Mouse (Mus musculus): ENCODE data around the gene Gm20489. TPM values are rescaled to one million over a fixed set of nuclear protein-coding genes. Genes with fewer than 3 reads are reported as not detected.

The Gm20489 gene
- polyA plus RNA-seq, 1 experiment from 2014 or later, result not detected

DNA sequence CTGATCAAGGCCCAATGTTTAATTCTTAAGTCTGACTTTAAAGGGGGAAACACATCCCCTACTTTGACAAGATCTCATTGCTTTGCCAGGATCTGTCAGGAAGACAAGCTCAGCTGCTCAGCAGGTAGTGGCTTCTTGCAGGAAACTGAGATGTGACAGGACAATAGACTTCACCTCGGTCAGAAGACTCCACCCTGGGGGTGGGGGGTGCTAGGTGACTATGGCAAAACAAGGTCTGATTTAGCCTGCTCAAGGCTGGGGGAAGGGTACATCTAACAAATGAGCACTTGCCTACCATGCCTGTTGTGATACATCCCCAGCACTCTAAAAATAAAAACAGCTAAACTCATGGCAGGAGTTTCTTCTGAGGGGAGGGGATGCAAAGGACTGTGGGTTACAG lies 23.8 kb downstream of the Gm20489 start:
- 33% methylated on average over 1 of the region's 1 CpGs for WGBS
- no peaks in the 10 kb centered on the region for H3K36me3 ChIP-seq (ENCODE audit: control insufficient read depth, insufficient read depth, low read length)
- no peak overlapping the region for H3K27ac ChIP-seq (ENCODE audit: low read depth, low read length)
- ATAC-seq (ENCODE audit: low FRiP score) (no peak), DNase-seq (ENCODE audit: low spot score, missing footprints) (no peak)
- H3K27me3 ChIP-seq (ENCODE audit: control insufficient read depth, insufficient read depth, low read length), result no peaks in the 10 kb centered on the region
- no peak overlapping the region for H3K4me3 ChIP-seq (ENCODE audit: low read depth, low read length)
- H3K9me3 ChIP-seq (ENCODE audit: control insufficient read depth, low read length), result no peaks in the 10 kb centered on the region
- no peak overlapping the region for H3K4me2 ChIP-seq
- H3K9ac ChIP-seq (ENCODE audit: low read length), result no peak overlapping the region
- H3K4me1 ChIP-seq (ENCODE audit: control insufficient read depth, insufficient read depth, low read length), result no peaks in the 10 kb centered on the region

DNA sequence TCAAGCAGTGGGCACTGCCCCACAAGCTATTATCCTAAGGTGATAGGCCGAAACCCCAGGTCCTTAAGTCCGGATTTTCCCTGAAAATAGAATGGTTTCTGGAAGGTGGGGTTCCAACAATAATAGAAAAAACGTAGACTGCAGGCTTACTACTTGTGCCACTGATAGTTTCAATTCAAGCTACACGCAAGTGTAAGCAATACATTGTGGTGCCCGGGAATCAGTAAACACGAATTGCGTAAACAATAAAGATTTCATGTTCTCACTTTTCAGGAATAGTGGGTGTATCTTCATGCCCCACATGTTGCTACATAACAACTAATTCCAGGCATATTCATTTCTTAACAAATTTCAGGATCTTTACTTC lies 46.0 kb downstream of the Gm20489 start:
- no peaks in the 10 kb centered on the region for H3K36me3 ChIP-seq (ENCODE audit: control insufficient read depth, insufficient read depth, low read length)
- H3K27me3 ChIP-seq (ENCODE audit: control insufficient read depth, insufficient read depth, low read length), result peaks cover 7% of the 10 kb centered on the region
- ATAC-seq (ENCODE audit: low FRiP score), result no peak
- peak overlapping the region; percentile 24; the same call in 1 of the 2 replicates for H3K9ac ChIP-seq (ENCODE audit: low read length)
- no peak overlapping the region for H3K27ac ChIP-seq (ENCODE audit: low read depth, low read length)
- peaks cover 3% of the 10 kb centered on the region; the same call in 1 of the 2 replicates for H3K4me1 ChIP-seq (ENCODE audit: control insufficient read depth, insufficient read depth, low read length)
- WGBS, result 19% methylated on average over 7 of the region's 7 CpGs
- DNase-seq (ENCODE audit: low spot score, missing footprints), result no peak
- H3K4me3 ChIP-seq (ENCODE audit: low read depth, low read length), result peak overlapping the region; percentile 44
- H3K4me2 ChIP-seq, result peak overlapping the region; percentile 42
- H3K9me3 ChIP-seq (ENCODE audit: control insufficient read depth, low read length), result no peaks in the 10 kb centered on the region

DNA sequence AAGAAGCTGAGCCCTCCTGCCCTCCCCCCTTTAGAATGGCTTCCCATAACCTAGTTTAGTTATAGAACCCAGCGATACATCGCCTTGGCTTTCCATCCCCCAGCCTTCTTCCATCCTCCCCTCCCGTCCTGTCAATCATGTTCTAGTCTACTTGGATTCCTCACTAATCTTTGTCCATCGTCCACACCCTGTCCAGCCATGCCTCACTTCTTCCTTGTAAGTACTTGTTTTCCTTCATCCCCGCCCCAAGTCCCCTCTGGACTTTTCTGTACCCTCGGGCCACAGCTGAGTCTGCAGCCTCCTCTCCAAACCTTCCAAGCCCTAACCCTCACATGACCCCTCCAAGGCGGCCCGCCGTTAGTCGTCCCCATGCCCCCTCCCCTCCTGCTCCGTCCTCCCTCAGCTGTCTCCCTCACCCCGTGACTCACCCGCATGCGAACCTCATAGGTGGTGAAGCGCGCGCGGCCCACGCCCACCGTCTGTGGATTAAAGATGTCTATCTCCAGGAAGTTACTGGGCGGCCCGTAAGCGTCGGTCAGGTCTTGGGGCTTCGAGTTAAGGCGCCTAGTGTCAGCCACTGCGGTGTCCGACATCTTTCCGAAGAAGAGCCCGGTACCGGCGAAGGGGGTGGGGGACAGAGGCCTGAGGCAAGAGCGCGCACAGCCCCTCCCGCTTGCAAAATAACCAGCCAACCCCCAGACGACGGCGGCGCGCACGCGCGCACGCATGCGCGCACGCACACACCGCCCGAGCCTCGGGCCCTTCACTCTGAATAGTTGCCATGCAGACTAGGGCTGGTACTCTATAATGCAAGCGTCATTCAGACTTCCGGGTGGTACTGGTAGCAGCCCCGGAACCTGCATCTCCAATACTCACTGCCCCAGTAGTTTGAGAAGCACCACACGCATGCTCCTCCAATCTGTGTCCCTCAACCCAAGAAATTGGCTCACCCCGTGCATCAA lies 46.7 kb downstream of the Gm20489 start, which contains the start of gene Snx12:
Gene Snx12, minus strand, starts transcription at position 730 of the 962 bp plus-strand sequence.
- ATAC-seq (ENCODE audit: low FRiP score) (peak; percentile 98), DNase-seq (ENCODE audit: low spot score, missing footprints) (peak; percentile 99)
- peaks cover 3% of the 10 kb centered on the region; the same call in 1 of the 2 replicates for H3K4me1 ChIP-seq (ENCODE audit: control insufficient read depth, insufficient read depth, low read length)
- H3K9ac ChIP-seq (ENCODE audit: low read length), result peak within 1 kb of the TSS; percentile 53
- no peaks in the 10 kb centered on the region for H3K9me3 ChIP-seq (ENCODE audit: control insufficient read depth, low read length)
- H3K4me3 ChIP-seq (ENCODE audit: low read depth, low read length), result peak within 1 kb of the TSS; percentile 44
- H3K4me2 ChIP-seq, result peak within 1 kb of the TSS; percentile 53
- H3K27ac ChIP-seq (ENCODE audit: low read depth, low read length), result peak within 1 kb of the TSS; percentile 60
- H3K36me3 ChIP-seq (ENCODE audit: control insufficient read depth, insufficient read depth, low read length), result no peaks in the 10 kb centered on the region
- peaks cover 6% of the 10 kb centered on the region for H3K27me3 ChIP-seq (ENCODE audit: control insufficient read depth, insufficient read depth, low read length)
- WGBS, result 15% methylated on average over 55 of the region's 55 CpGs

Other genes with a start within 250 kb of the Gm20489 start
- gene Tex11, start 209.4 kb downstream of the Gm20489 start, polyA plus RNA-seq (2014; fragmentation: Nextera tagmentation; extraction: Ambion mirVana), result 0.06 and 0.11 TPM in 2 replicates
- gene Slc7a3, start 183.0 kb downstream of the Gm20489 start, polyA plus RNA-seq (2014; fragmentation: Nextera tagmentation; extraction: Ambion mirVana), result 0.77 and 0.91 TPM in 2 replicates
- gene Snx12, start 46.5 kb downstream of the Gm20489 start, polyA plus RNA-seq (2014; fragmentation: Nextera tagmentation; extraction: Ambion mirVana), result 61.5 and 66.6 TPM in 2 replicates
- gene Foxo4, start 14.5 kb downstream of the Gm20489 start, polyA plus RNA-seq (2014; fragmentation: Nextera tagmentation; extraction: Ambion mirVana), result 1.3 and 1.7 TPM in 2 replicates
- not detected in 2 replicates for gene Gm614, start 5.0 kb downstream of the Gm20489 start, polyA plus RNA-seq (2014; fragmentation: Nextera tagmentation; extraction: Ambion mirVana)
- gene Il2rg, start 768 bp downstream of the Gm20489 start, polyA plus RNA-seq (2014; fragmentation: Nextera tagmentation; extraction: Ambion mirVana), result 4.1 and 4.3 TPM in 2 replicates
- 37.9 and 39.5 TPM in 2 replicates for gene Med12, start 5.0 kb upstream of the Gm20489 start, polyA plus RNA-seq (2014; fragmentation: Nextera tagmentation; extraction: Ambion mirVana)
- gene Nlgn3, start 30.1 kb upstream of the Gm20489 start, polyA plus RNA-seq (2014; fragmentation: Nextera tagmentation; extraction: Ambion mirVana), result 21.7 and 24.2 TPM in 2 replicates
- not detected in 2 replicates for gene Gjb1, start 107.4 kb upstream of the Gm20489 start, polyA plus RNA-seq (2014; fragmentation: Nextera tagmentation; extraction: Ambion mirVana)
- 17.0 and 20.4 TPM in 2 replicates for gene Zmym3, start 151.8 kb upstream of the Gm20489 start, polyA plus RNA-seq (2014; fragmentation: Nextera tagmentation; extraction: Ambion mirVana)
- 700 and 727 TPM in 2 replicates for gene Nono, start 160.3 kb upstream of the Gm20489 start, polyA plus RNA-seq (2014; fragmentation: Nextera tagmentation; extraction: Ambion mirVana)
- gene Itgb1bp2, start 180.1 kb upstream of the Gm20489 start, polyA plus RNA-seq (2014; fragmentation: Nextera tagmentation; extraction: Ambion mirVana), result 1.1 and 1.9 TPM in 2 replicates

Data from midbrain, embryonic 11.5 days (tissue).